Mouse (Mus musculus) left cerebral cortex, adult 18-20 months (tissue): ENCODE measurements around the gene Klhl32. TPM values are rescaled to one million over a fixed set of nuclear protein-coding genes. Genes with fewer than 3 reads are reported as not detected.
"Not testable (repeated sequence)": the region's sequence is repeated elsewhere in the genome, so short reads cannot be mapped to it uniquely, and the experiment has no call there.

Experiments used
- DNase-seq, 2 experiments: peaks; one replicate each; pipeline ENCODE4 v3.0.0; 2021 to 2022; ENCODE audit warnings: low spot score in 2 of 2, mixed read lengths in 1 of 2
- total RNA-seq, 2 experiments: library from RNA; stranded (reverse); gene quantifications; 2 replicates each; pipeline ENCODE4 v1.2.3; 2021

Klhl32 gene
- total RNA-seq, 2 experiments from 2014 or later, result 14.4 to 15.3 TPM

- DNase-seq, result no peak
These were observed 53.6 kb downstream of the Klhl32 start for GRCm38 (mm10) chr4:24797280-24797679.

DNA sequence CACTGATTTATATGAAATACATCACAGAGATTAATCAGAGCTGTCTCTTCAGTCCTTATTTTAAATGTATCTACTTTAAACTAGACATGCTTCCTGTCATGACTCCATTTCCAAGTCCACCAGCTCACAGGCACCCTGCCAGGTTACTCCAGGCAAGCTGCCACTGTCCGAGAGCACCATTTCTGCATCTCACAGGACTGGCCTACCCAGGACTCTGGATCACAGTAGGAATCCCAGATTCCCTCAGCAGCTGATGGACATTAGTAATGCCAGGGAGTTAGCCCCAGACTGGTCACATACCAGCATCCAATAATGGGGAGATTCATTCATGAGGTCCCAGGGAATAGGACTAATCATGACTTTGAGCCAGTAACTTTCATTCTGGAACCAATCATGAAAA, 54.7 kb downstream of the Klhl32 start:
- no peak for DNase-seq

GRCm38 (mm10) chr4:24795180-24795579, 55.7 kb downstream of the Klhl32 start:
- no peak for DNase-seq

DNA sequence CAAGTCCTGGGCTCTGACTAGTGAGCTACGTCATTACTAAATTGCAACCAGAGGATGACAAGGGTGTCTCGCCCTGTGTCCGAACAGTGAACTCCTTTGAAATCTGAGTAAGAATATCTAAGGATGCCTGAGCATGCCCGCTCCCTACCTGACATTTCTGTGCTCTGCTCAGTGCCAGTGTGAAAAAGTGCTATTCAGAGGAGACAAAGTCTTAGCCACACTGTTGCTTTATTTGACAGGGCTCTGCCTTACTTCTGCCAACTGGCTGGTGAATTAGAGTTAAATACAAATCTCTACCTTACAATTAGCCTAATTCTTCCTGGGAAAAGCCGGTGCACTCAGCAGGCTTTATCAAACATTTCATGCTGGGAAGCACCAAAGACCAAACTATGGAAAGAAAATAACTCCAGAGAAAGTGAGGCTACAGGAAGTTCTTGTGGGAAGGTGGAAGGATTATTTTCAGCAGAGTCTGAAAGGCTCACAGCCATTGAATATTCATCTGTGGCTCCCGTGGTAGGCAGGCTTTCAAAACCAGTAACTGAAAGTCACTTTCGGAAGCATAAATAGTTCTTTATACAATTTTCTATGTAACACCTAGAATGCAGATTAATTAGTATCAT, 57.1 kb downstream of the Klhl32 start:
- DNase-seq, result no peak

DNA sequence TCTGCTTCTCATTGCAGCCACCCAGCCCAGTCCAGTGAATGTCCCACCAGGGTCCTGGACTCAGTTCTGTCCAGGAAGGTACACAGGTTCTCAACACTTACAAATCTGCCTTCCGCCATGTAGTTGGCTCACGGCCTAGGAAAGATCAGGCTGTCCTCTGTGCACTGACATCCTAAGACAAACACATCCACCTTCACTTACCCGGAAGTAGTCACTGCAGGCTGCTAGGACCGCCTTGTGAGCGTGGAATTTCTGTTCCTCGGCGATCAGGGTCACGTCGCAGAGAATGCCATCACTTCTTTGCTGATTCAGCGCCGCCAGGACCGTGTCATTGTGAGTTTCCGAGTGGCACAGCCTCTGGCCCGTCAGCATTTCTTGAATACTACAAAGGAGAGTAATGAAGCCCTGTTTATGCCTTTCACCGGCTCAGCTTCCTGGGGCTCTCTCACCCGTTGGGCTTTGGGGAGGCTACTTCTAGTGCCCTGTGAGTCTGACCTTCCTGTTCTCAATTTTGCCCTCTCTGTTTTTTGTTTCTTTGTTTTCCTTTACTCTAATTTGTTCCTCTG, 58.4 kb downstream of the Klhl32 start:
- DNase-seq, result no peak

DNA sequence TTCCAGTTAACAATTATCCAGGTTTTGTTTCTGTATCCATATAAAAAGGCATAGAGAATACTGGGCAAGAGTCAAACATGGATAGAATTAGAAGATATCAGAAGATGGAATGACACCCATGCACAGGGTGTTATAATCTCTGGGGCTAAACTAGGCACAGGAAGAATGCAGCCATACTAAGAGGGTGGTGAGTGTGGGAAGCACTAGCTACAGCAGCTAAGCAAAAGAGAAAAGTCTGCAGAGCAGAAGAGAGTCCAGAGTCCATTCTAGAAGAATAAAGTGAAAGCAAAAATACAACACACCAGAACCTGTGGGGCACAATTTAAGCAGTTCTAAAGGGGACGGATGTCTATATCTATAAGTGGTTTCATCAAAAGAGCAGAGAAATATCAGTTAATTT, 61.6 kb downstream of the Klhl32 start:
- no peak for DNase-seq

DNA sequence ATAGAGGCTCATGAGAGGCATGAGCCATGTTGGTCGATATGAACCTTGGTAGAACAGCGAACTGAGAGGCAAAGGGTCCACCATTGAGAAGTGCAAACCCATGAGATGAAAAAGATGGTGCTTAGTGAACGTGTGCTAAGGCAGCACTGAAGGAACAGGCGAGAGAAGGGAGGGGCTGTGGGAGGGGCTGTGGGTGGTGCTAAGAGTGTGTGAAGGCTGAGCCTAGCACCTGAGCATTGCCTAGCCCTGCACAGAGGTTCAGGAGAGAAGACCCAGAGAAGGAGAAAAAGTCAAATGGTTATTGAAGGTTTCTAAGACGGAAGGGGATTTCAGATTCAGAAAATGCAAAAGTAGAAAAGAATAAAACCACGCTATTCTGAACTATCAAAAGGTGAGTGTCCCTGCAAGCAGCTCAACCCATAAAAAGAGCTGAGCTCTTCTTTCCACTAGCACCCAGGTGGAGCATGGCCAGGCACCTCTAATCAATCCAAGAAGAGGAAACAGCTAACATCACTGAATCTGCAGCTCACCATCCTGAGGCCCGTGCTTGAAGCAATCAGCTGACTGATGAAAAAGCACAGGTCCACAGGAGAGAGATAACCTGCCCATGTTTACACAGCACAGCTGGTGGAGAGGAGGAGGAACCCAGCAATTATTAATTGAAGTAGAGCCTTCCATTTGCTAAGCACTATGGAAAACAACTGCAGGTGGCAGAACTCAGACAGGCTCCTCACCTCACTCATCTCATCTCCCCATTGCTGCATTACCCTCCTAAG, 65.0 kb downstream of the Klhl32 start:
- DNase-seq, result no peak

DNA sequence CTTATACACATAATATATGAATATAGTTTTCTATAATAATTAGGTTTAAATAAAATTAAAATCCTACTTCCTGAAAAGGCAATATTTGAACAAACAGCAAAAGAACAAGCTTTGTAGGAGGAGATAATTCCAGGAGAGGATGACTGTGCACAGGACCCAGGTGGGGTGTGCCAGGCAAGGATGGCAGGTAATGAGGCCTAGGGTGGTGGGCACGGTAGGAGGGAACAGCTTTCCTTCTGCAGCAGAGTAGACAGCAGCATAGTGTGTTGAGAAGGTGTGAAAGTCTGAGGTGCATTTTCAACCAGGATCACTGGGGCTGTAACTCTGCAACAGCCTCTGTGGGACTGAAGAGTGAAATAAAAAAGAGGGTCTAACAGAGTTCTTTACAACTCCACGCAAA, 85.0 kb downstream of the Klhl32 start:
- no peak for DNase-seq

- no peak for DNase-seq
These were observed 85.5 kb downstream of the Klhl32 start for GRCm38 (mm10) chr4:24765469-24765868.

DNA sequence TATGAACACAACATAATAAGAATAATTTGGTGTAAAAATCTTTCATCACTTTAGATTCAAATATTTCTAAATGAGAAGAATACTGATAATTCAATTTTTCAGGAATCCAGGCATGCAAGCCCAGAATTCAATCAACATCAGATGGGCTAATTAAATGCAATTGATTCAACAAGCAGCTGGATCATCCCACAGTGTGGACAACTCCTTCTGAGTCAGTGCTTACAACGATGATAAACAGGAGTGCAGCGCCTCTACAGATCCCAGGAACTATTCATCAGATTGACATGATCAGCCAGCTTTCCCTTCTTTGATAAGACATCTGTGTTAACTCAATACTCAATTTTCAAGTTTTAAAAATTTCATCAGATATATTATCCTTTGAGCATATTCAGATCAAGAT, 86.4 kb downstream of the Klhl32 start:
- no peak for DNase-seq

DNA sequence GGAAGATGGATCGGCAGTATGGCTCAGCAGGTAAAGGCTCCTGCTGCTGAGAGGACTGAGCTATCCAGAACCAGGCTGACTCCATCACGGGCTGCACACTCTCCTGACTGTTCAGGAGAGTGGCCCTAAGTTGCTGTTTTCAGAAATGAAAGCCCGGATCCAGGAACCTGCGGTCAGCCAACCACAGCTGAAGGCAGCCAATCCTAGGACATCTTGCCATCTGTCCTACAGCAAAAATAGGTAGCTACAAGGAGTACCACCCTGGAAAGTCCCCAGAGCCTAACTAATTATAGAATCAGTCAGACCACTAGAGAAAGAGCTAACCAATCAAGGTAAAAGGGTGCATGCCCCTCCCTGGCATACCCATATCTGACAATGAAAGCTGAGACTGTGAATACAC, 87.5 kb downstream of the Klhl32 start:
- no peak for DNase-seq

- peak; percentile 7 to 16 for DNase-seq
These were observed 92.0 kb downstream of the Klhl32 start for GRCm38 (mm10) chr4:24758954-24759353.

DNA sequence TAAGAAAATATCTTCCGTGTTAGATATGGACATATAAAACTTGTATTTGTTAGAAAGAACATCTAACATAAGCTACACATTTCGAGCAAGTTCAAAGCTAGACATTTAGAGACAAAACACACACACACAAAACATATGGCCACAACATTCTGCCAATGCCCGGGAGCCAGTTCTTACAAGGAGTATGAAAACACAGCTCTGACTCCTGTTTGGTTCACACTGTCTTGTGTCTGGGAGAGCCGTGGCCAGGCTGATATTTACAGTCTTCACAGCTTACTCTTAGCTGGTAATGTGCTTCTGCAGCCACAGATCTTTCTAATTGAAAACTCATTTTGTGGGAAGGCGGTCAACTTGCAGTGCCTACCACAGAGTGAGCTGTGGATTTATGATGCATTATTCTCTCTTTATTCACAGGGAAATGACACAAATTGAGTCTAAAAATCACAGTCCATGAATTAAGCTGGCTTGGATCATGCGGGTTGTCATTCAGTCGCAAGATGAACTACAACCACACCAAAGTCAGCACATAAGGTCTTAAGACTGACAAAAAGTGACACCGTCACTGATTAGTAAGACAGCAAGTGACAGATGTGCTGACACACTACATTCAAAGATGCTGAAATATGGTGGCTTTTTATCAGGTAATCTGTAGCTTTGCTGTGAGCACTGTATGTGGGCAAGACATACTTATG, 98.3 kb downstream of the Klhl32 start:
- peak in 1 of 2 experiments; percentile 9 for DNase-seq

- DNase-seq, result peak; percentile 44 to 56
These were observed 113.8 kb downstream of the Klhl32 start for GRCm38 (mm10) chr4:24737080-24737479.

DNA sequence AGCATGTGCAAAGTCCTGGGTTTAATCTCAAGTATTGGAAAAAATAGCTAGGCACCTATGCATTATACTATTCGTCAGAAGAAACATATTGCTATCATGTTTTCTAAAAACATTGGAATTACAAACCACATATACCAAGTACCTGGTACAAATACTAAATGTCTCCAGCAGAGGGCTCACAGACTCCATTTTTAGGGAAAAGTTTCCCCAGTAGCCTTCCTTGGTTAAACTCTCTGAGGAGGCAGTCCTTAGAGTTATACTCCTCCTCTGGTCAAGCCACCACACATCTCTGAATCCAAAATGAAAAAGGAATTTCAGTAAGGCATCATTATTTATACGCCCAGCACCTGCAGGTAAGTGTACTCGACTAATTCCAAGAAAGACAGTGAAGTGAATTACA, 130.1 kb downstream of the Klhl32 start:
- peak; percentile 67 to 75 for DNase-seq

DNA sequence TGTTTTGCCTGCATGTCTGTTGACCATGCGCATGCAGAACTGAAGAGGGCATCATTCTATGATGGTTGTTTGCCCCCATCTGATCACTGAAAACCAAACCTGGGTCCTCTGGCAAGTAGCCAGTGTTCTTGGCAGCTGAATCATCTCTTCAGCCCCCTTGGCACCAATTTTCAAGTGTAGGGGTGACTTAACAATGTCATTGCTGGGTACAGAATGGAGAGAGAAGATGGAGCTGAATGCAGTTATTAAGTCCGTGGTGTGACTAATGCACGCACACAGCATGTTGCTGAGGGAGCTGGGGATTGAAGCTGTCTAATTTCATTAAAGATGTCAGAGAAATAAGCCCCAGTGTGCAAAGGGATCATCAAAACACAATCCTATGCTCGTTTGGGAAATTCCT, 135.4 kb downstream of the Klhl32 start:
- no peak for DNase-seq

DNA sequence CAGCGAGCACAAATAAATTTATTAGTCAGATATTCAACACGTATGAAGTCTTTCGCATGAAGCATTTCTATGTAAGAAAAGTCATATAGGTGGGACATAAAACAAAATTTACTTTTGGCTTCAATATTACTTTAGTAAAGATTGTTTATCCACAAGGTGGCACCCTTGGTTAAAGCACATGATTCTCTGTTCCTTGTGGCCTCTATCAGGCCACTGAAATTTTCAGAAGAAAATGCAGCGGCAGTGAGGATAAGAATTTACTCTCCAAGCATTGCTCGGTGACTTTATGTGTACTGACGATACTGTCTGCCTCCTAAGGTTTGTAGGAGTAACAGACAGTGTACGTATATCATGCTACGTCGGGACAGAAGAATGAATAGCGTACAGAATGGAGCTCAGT, 136.6 kb downstream of the Klhl32 start:
- no peak for DNase-seq

- DNase-seq, result peak; percentile 27 to 31
These were observed 152.3 kb downstream of the Klhl32 start for GRCm38 (mm10) chr4:24698528-24699117.

DNA sequence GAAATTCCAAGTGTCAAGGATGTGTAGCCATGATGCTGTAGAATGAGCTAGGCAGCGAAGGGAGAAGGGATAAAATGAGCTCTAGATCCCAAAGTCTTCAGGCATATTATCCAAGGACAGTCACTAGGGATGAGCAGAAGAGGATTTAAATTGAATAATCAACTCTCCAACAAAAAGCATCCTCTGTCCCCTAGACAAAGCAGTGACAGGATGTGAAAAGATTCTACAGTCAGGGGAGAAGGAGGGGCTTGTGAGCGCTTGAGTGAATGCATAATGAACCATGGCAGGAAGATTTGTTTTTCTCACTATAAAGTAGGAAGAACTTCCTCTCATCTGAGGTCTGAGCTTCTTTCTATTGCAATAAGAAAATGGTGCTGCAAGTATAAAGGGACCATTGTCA, 170.8 kb downstream of the Klhl32 start:
- DNase-seq, result no peak

DNA sequence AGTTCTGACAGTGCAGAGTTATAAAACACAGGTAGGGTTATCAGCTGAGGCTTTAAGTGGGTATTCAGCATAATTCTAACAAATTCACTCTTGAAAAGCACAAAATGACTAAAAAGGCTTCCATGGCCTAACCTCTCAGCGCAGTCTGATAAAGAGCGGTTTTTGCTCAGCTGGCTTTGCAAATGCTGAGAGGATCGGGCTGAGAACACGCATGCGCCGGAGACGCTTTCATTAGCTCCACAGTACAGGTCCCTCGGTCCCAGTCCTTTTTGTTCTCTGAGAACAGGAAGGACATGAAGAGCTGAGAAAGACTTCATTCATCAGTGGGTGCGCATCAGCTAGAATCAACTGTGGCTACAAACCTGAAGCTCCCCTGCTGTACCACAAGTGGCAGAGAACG, 180.9 kb downstream of the Klhl32 start:
- DNase-seq, result peak in 1 of 2 experiments; percentile 15

GRCm38 (mm10) chr4:24659218-24659617, 191.7 kb downstream of the Klhl32 start:
- no peak for DNase-seq

- not testable (repeated sequence) for DNase-seq
These were observed 206.2 kb downstream of the Klhl32 start for GRCm38 (mm10) chr4:24644735-24645134.
